Mouse (Mus musculus) intestine, postnatal 0 days (tissue): ENCODE results near the gene Sptb. TPM values are rescaled to one million over a fixed set of nuclear protein-coding genes. Genes with fewer than 3 reads are reported as not detected.

ENCODE experiments used
- ATAC-seq: fragments of 200-750 bp; cut with Nextera tagmentation; 2 replicates; pipeline ENCODE4 v1.8.0; 2017; ENCODE audit warnings: mild to moderate bottlenecking, moderate TSS enrichment, moderate library complexity
- H3K27ac ChIP-seq: fragments of 300-500 bp; sonication (generic); 2 replicates; pipeline ENCODE4 v1.5.1; 2014; ENCODE audit warnings: mild to moderate bottlenecking, low read depth, low read length, moderate library complexity
- H3K27me3 ChIP-seq: fragments of 300-500 bp; sonication (generic); replicated peaks from 2 replicates; pipeline ENCODE4 v1.6.1; 2014; ENCODE audit warnings: low read length, mixed read lengths; ENCODE audit not compliant: control insufficient read depth, insufficient read depth
- H3K36me3 ChIP-seq: fragments of 300-500 bp; sonication (generic); 2 replicates; pipeline ENCODE4 v1.6.1; 2014; ENCODE audit warnings: mild to moderate bottlenecking, moderate library complexity; ENCODE audit not compliant: control insufficient read depth, insufficient read depth
- H3K4me1 ChIP-seq: fragments of 300-500 bp; sonication (generic); replicated peaks from 2 replicates; pipeline ENCODE4 v1.6.1; 2014; ENCODE audit warnings: antibody characterized with exemption, low read length, mixed read lengths; ENCODE audit not compliant: control insufficient read depth, insufficient read depth
- H3K4me2 ChIP-seq: fragments of 300-500 bp; sonication (generic); replicated peaks from 2 replicates; pipeline ENCODE4 v1.6.1; 2014; ENCODE audit warnings: low read depth, mild to moderate bottlenecking, moderate library complexity
- H3K4me3 ChIP-seq: fragments of 300-500 bp; sonication (generic); 2 replicates; pipeline ENCODE4 v1.5.1; 2014; ENCODE audit warnings: low read depth, low read length
- H3K9ac ChIP-seq: fragments of 300-500 bp; sonication (generic); 2 replicates; pipeline ENCODE4 v1.6.1; 2014; ENCODE audit warnings: mild to moderate bottlenecking, low read depth, low read length
- H3K9me3 ChIP-seq: fragments of 300-500 bp; sonication (generic); 2 replicates; pipeline ENCODE4 v1.6.1; 2016; ENCODE audit warnings: mixed run types; ENCODE audit not compliant: control insufficient read depth
- CTCF ChIP-seq: sonication (generic); IDR thresholded peaks from 2 replicates; pipeline ENCODE4 v1.5.1; 2016; ENCODE audit warnings: low read depth, mild to moderate bottlenecking, control low read depth, antibody characterized with exemption, moderate library complexity
- WGBS: fragments of 180-500 bp; shearing (Covaris S2); extraction: QIAGEN DNeasy Blood & Tissue Kit; methylation state at CpG from one replicate; pipeline ENCODE4 v1.1.7; 2014; 5-methylcytosine and 5-hydroxymethylcytosine counted together
- polyA plus RNA-seq: library from polyadenylated mRNA; unstranded; fragments of >200 nt; fragmentation: Nextera tagmentation; extraction: Ambion mirVana; gene quantifications from 2 replicates; pipeline ENCODE4 v1.2.1, GENCODE M21; 2015

Gene Sptb
- polyA plus RNA-seq, 1 experiment from 2014 or later = 0.35 TPM

- peaks cover 79% of the 10 kb centered on the region for H3K36me3 ChIP-seq
- H3K27me3 ChIP-seq = no peaks in the 10 kb centered on the region
- H3K9me3 ChIP-seq = no peaks in the 10 kb centered on the region
- H3K27ac ChIP-seq = peak overlapping the region; percentile 43; the same call in 1 of the 2 replicates
- H3K4me2 ChIP-seq = no peak overlapping the region
- no peak for TF ChIP-seq CTCF
- no peak overlapping the region for H3K9ac ChIP-seq
- 0 out of 2 replicates have a peak, but pooled peaks cover 4% of the 10 kb centered on the region for H3K4me1 ChIP-seq
- WGBS = 75% methylated on average over 16 of the region's 16 CpGs
- no peak overlapping the region for H3K4me3 ChIP-seq
- no peak for ATAC-seq
Measured at GRCm38 (mm10) chr12:76577858-76578257, 132.5 kb downstream of the Sptb start.

GRCm38 (mm10) chr12:76576806-76577205 is 133.5 kb downstream of the Sptb start:
- H3K36me3 ChIP-seq = peaks cover 89% of the 10 kb centered on the region
- no peak for ATAC-seq
- no peak overlapping the region for H3K27ac ChIP-seq
- TF ChIP-seq CTCF = no peak
- 0 out of 2 replicates have a peak, but pooled peaks cover 4% of the 10 kb centered on the region for H3K4me1 ChIP-seq
- no peaks in the 10 kb centered on the region for H3K27me3 ChIP-seq
- no peak overlapping the region for H3K4me2 ChIP-seq
- no peaks in the 10 kb centered on the region for H3K9me3 ChIP-seq
- WGBS = 93% methylated on average over 8 of the region's 8 CpGs
- H3K9ac ChIP-seq = no peak overlapping the region
- no peak overlapping the region for H3K4me3 ChIP-seq

- H3K4me2 ChIP-seq = no peak overlapping the region
- no peaks in the 10 kb centered on the region for H3K27me3 ChIP-seq
- no peak overlapping the region for H3K4me3 ChIP-seq
- H3K9me3 ChIP-seq = no peaks in the 10 kb centered on the region
- no peak overlapping the region for H3K27ac ChIP-seq
- TF ChIP-seq CTCF = no peak
- H3K9ac ChIP-seq = no peak overlapping the region
- ATAC-seq = no peak
- 0 out of 2 replicates have a peak, but pooled peaks cover 4% of the 10 kb centered on the region for H3K4me1 ChIP-seq
- WGBS = 84% methylated on average over 9 of the region's 9 CpGs
- peaks cover 94% of the 10 kb centered on the region for H3K36me3 ChIP-seq
Measured at GRCm38 (mm10) chr12:76576061-76576460, 134.3 kb downstream of the Sptb start.

GRCm38 (mm10) chr12:76574815-76575214 is 135.5 kb downstream of the Sptb start:
- H3K36me3 ChIP-seq = peaks cover 93% of the 10 kb centered on the region
- H3K4me3 ChIP-seq = no peak overlapping the region
- H3K27ac ChIP-seq = no peak overlapping the region
- no peaks in the 10 kb centered on the region for H3K9me3 ChIP-seq
- 93% methylated on average over 6 of the region's 6 CpGs for WGBS
- no peak overlapping the region for H3K9ac ChIP-seq
- no peaks in the 10 kb centered on the region for H3K27me3 ChIP-seq
- ATAC-seq = no peak
- H3K4me2 ChIP-seq = no peak overlapping the region
- H3K4me1 ChIP-seq = 0 out of 2 replicates have a peak, but pooled peaks cover 4% of the 10 kb centered on the region
- TF ChIP-seq CTCF = no peak

GRCm38 (mm10) chr12:76573381-76573780 is 137.0 kb downstream of the Sptb start:
- Histone ChIP-seq H3K4me3 (no peak overlapping the region), H3K36me3 (peaks cover 87% of the 10 kb centered on the region), H3K27me3 (no peaks in the 10 kb centered on the region), H3K27ac (no peak overlapping the region), H3K9ac (no peak overlapping the region), H3K4me2 (no peak overlapping the region), H3K4me1 (0 out of 2 replicates have a peak, but pooled peaks cover 4% of the 10 kb centered on the region), H3K9me3 (no peaks in the 10 kb centered on the region)
- WGBS = 91% methylated on average over 6 of the region's 6 CpGs
- TF ChIP-seq CTCF = no peak
- ATAC-seq = no peak

GRCm38 (mm10) chr12:76572261-76573251 is 137.8 kb downstream of the Sptb start:
- no peak overlapping the region for H3K9ac ChIP-seq
- no peaks in the 10 kb centered on the region for H3K9me3 ChIP-seq
- H3K4me3 ChIP-seq = no peak overlapping the region
- 87% methylated on average over 27 of the region's 27 CpGs for WGBS
- H3K4me2 ChIP-seq = no peak overlapping the region
- H3K36me3 ChIP-seq = peaks cover 82% of the 10 kb centered on the region
- TF ChIP-seq CTCF = no peak
- ATAC-seq = no peak
- H3K4me1 ChIP-seq = no peaks in the 10 kb centered on the region
- H3K27ac ChIP-seq = no peak overlapping the region
- H3K27me3 ChIP-seq = no peaks in the 10 kb centered on the region
